Mouse (Mus musculus): Measurements from ENCODE around the gene Erbin.

The Erbin gene

GRCm38 (mm10) chr13:103920261-103920932, at the start of gene Erbin:
Erbin (minus strand) TSS chr13:103920514.
- DNase-seq (ENCODE audit: low spot score), result peak; percentile 89

GRCm38 (mm10) chr13:103969912-103970311, 49.6 kb upstream of the Erbin start:
- DNase-seq (ENCODE audit: low spot score), result no peak

- DNase-seq (ENCODE audit: low spot score), result no peak
Observed at GRCm38 (mm10) chr13:103967987-103968386, 47.7 kb upstream of the Erbin start.

GRCm38 (mm10) chr13:103966696-103967215, 46.4 kb upstream of the Erbin start:
- DNase-seq (ENCODE audit: low spot score), result no peak

GRCm38 (mm10) chr13:103965187-103965586, 44.9 kb upstream of the Erbin start:
- DNase-seq (ENCODE audit: low spot score), result no peak

GRCm38 (mm10) chr13:103963094-103963493, 42.8 kb upstream of the Erbin start:
- DNase-seq (ENCODE audit: low spot score), result no peak

- no peak for DNase-seq (ENCODE audit: low spot score)
Observed at GRCm38 (mm10) chr13:103959841-103960240, 39.5 kb upstream of the Erbin start.

- no peak for DNase-seq (ENCODE audit: low spot score)
Observed at GRCm38 (mm10) chr13:103958607-103959123, 38.4 kb upstream of the Erbin start.

GRCm38 (mm10) chr13:103957175-103957940, 37.0 kb upstream of the Erbin start:
- no peak for DNase-seq (ENCODE audit: low spot score)

- no peak for DNase-seq (ENCODE audit: low spot score)
Observed at GRCm38 (mm10) chr13:103955652-103956051, 35.3 kb upstream of the Erbin start.

- no peak for DNase-seq (ENCODE audit: low spot score)
Observed at GRCm38 (mm10) chr13:103951393-103951792, 31.1 kb upstream of the Erbin start.

GRCm38 (mm10) chr13:103940796-103941195, 20.5 kb upstream of the Erbin start:
- DNase-seq (ENCODE audit: low spot score), result no peak

- DNase-seq (ENCODE audit: low spot score), result no peak
Observed at GRCm38 (mm10) chr13:103924586-103924985, 4.3 kb upstream of the Erbin start.

GRCm38 (mm10) chr13:103923402-103924065, 3.2 kb upstream of the Erbin start:
- no peak for DNase-seq (ENCODE audit: low spot score)

GRCm38 (mm10) chr13:103921831-103922380, 1.6 kb upstream of the Erbin start:
- no peak for DNase-seq (ENCODE audit: low spot score)

GRCm38 (mm10) chr13:103920933-103921830, 868 bp upstream of the Erbin start:
- DNase-seq (ENCODE audit: low spot score), result peak; percentile 82

- DNase-seq (ENCODE audit: low spot score), result no peak
Observed at GRCm38 (mm10) chr13:103919956-103920260, 406 bp downstream of the Erbin start.

- peak; percentile 43 for DNase-seq (ENCODE audit: low spot score)
Observed at GRCm38 (mm10) chr13:103919234-103919955, 919 bp downstream of the Erbin start.

GRCm38 (mm10) chr13:103918432-103918831, 1.9 kb downstream of the Erbin start:
- DNase-seq (ENCODE audit: low spot score), result no peak

- DNase-seq (ENCODE audit: low spot score), result no peak
Observed at GRCm38 (mm10) chr13:103914114-103914736, 6.1 kb downstream of the Erbin start.
